Mouse (Mus musculus) frontal cortex, adult 2 months (tissue): ENCODE measurements around the gene Pdik1l. TPM values are rescaled to one million over a fixed set of nuclear protein-coding genes. Genes with fewer than 3 reads are reported as not detected.

Experiments
- DNase-seq, 2 experiments: peaks; one replicate each; pipeline ENCODE4 v3.0.0; 2022; ENCODE audit warnings: low spot score in 1 of 2; ENCODE audit errors: extremely low spot score in 1 of 2
- polyA plus RNA-seq: library from polyadenylated mRNA; depleted of rRNA; stranded (reverse); fragments of >200 nt; gene quantifications from 2 replicates; pipeline ENCODE4 v1.2.3, GENCODE M21; 2012; rRNA removed

Pdik1l gene
- polyA plus RNA-seq, 1 experiment, result 8.9 TPM

- DNase-seq, result peak; percentile 90 to 97
These were observed 42.4 kb downstream of the Pdik1l start, which contains the start of gene Zfp593 for GRCm38 (mm10) chr4:134245148-134245843. Zfp593 (minus strand) TSS chr4:134245592.

- no peak for DNase-seq
These were observed 44.0 kb downstream of the Pdik1l start, which contains the start of gene E130218I03Rik for GRCm38 (mm10) chr4:134243516-134244250. E130218I03Rik (plus strand) TSS chr4:134243662.

GRCm38 (mm10) chr4:134238686-134239085 lies 49.0 kb downstream of the Pdik1l start:
- no peak for DNase-seq

- no peak for DNase-seq
These were observed 49.4 kb downstream of the Pdik1l start, which contains the start of gene Cnksr1 for GRCm38 (mm10) chr4:134238279-134238651. Cnksr1 (minus strand) TSS chr4:134238399.

- DNase-seq, result no peak
These were observed 50.0 kb downstream of the Pdik1l start for GRCm38 (mm10) chr4:134237582-134238278.

GRCm38 (mm10) chr4:134234876-134235275 lies 52.8 kb downstream of the Pdik1l start:
- no peak for DNase-seq

GRCm38 (mm10) chr4:134230431-134230830 lies 57.3 kb downstream of the Pdik1l start:
- DNase-seq, result no peak

- DNase-seq, result no peak
These were observed 60.5 kb downstream of the Pdik1l start, which contains the start of gene Catsper4 for GRCm38 (mm10) chr4:134227194-134227593. Catsper4 (minus strand) TSS chr4:134227383.

Other genes starting within 250 kb of the Pdik1l start
- not detected in 2 replicates for gene Zfp683, start 234.1 kb downstream of the Pdik1l start, polyA plus RNA-seq
- gene Crybg2, start 227.1 kb downstream of the Pdik1l start, polyA plus RNA-seq, result 2.6 TPM in 2 replicates
- gene Cd52, start 192.8 kb downstream of the Pdik1l start, polyA plus RNA-seq, result 5.6 and 7.1 TPM in 2 replicates
- gene Ubxn11, start 185.3 kb downstream of the Pdik1l start, polyA plus RNA-seq, result 42.6 and 43.1 TPM in 2 replicates
- gene Sh3bgrl3, start 159.1 kb downstream of the Pdik1l start, polyA plus RNA-seq, result 415 and 538 TPM in 2 replicates
- 18.1 and 25.0 TPM in 2 replicates for gene Cep85, start 100.8 kb downstream of the Pdik1l start, polyA plus RNA-seq
- gene Gm7534, start 84.9 kb downstream of the Pdik1l start, polyA plus RNA-seq, result 0.04 TPM in 1 of 2 replicates, not detected in the other
- 0.10 and 0.19 TPM in 2 replicates for gene Catsper4, start 60.5 kb downstream of the Pdik1l start, polyA plus RNA-seq
- gene Cnksr1, start 49.5 kb downstream of the Pdik1l start, polyA plus RNA-seq, result 0.36 and 0.44 TPM in 2 replicates
- not detected in 2 replicates for gene E130218I03Rik, start 44.2 kb downstream of the Pdik1l start, polyA plus RNA-seq
- 10.0 and 11.3 TPM in 2 replicates for gene Zfp593, start 42.3 kb downstream of the Pdik1l start, polyA plus RNA-seq
- gene Gm30191, start 41.0 kb downstream of the Pdik1l start, polyA plus RNA-seq, result not detected in 2 replicates
- 7.4 and 7.9 TPM in 2 replicates for gene Grrp1, start 33.8 kb downstream of the Pdik1l start, polyA plus RNA-seq
- 0.15 and 0.36 TPM in 2 replicates for gene Trim63, start 27.2 kb upstream of the Pdik1l start, polyA plus RNA-seq
- 0.29 and 0.58 TPM in 2 replicates for gene Slc30a2, start 55.3 kb upstream of the Pdik1l start, polyA plus RNA-seq
- gene Extl1, start 96.0 kb upstream of the Pdik1l start, polyA plus RNA-seq, result 30.3 and 32.1 TPM in 2 replicates
- 11.4 and 12.4 TPM in 2 replicates for gene Pafah2, start 108.4 kb upstream of the Pdik1l start, polyA plus RNA-seq
- gene Stmn1, start 180.4 kb upstream of the Pdik1l start, polyA plus RNA-seq, result 976 and 1,019 TPM in 2 replicates
- gene Paqr7, start 208.8 kb upstream of the Pdik1l start, polyA plus RNA-seq, result 60.0 and 65.6 TPM in 2 replicates
- 0.50 TPM in 1 of 2 replicates, not detected in the other for gene Aunip, start 223.1 kb upstream of the Pdik1l start, polyA plus RNA-seq
- 135 and 139 TPM in 2 replicates for gene Mtfr1l, start 247.5 kb upstream of the Pdik1l start, polyA plus RNA-seq